Comparison of ENCODE assay signal across 8 mouse cellular contexts in the genomic region with DNA sequence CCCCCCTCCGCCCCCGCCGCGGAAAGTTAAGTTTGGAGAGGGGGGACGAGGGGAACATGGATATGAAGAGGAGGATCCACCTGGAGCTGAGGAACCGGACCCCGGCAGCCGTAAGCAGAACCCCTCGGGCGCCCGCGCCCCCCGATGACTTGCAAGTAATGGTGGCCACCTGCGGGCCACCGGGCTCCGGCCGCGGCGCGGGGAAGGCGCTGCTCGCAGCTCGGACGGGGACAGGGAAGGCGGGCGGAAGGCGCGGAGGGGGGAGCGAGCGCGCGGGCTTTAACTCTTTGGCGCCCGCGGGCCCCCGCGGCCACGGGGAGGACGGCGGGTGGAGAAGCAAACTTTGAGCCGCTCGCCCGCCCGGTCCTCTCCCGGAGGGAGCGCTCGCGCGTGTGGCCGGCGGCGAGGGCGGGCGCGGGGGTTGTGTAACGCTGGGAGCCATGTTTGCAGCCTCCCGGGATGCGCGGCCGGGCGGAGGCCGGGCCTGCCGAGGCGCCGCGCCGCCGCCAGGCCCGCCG. TPM values are rescaled to one million over a fixed set of nuclear protein-coding genes. Genes with fewer than 3 reads are reported as not detected.
DNase-seq lines count a peak whose midpoint lies in the region; ATAC-seq and TF ChIP-seq lines count a peak whose summit lies in the region.

No protein-coding gene starts in this region.

- H3K9me3 ChIP-seq in ES-E14 (ENCODE audit: control insufficient read depth, insufficient read depth, low read depth, low read length) = no peaks in the 10 kb centered on the region
- no peaks in the 10 kb centered on the region for H3K9me3 ChIP-seq in hindbrain, embryonic 12.5 days (replicated peaks)

- peak overlapping the region; percentile 98 for H3K9ac ChIP-seq in ES-E14 (ENCODE audit: insufficient read depth, low read depth, low read length, poor library complexity, severe bottlenecking)
- peak overlapping the region; percentile 99 for H3K9ac ChIP-seq in hindbrain, embryonic 12.5 days

- in situ Hi-C loops in ES-E14 (cut with MboI; ENCODE audit: low sequenced_read_pairs in 2 of 2, unreplicated experiment in 2 of 2) = no loop called here

- DNase-seq in ES-E14 (ENCODE audit: low read depth, low spot score) = no peak
- peak; percentile 86 for DNase-seq in cerebellum, adult 11-12 months
- DNase-seq in frontal cortex, adult 2 months (ENCODE audit: extremely low spot score in 1 of 2, low spot score in 1 of 2) = peak; percentile 21 to 65
- DNase-seq in layer of hippocampus, postnatal 25 days (ENCODE audit: extremely low spot score in 1 of 2, low spot score in 1 of 2) = peak; percentile 58 to 74
- DNase-seq in lung, postnatal 14 days = peak; percentile 75
- DNase-seq in retina, postnatal 7 days (ENCODE audit: low read depth, low spot score) = peak; percentile 37
- peak; percentile 86 for DNase-seq in thymus, postnatal 4 days

- peaks cover 4% of the 10 kb centered on the region; the same call in 1 of the 2 replicates for H3K36me3 ChIP-seq in ES-E14 (ENCODE audit: control insufficient read depth, insufficient read depth, low read length, poor library complexity, severe bottlenecking)
- no peaks in the 10 kb centered on the region for H3K36me3 ChIP-seq in hindbrain, embryonic 12.5 days

- under 1% methylated on average over 57 of the region's 70 CpGs for WGBS in hindbrain, embryonic 12.5 days

- peak; percentile 49 for ATAC-seq in hindbrain, embryonic 12.5 days (ENCODE audit: low FRiP score)

- peaks cover 8 to 13% of the 10 kb centered on the region in 2 experiments; a peak in 3 of 4 replicates for H3K4me1 ChIP-seq in ES-E14 (ENCODE audit: control insufficient read depth in 2 of 2, insufficient read depth in 2 of 2, low read length in 2 of 2, poor library complexity in 1 of 2)
- H3K4me1 ChIP-seq in hindbrain, embryonic 12.5 days = peaks cover 23% of the 10 kb centered on the region

- H3K27ac ChIP-seq in ES-E14 (ENCODE audit: insufficient read depth, low read depth, low read length, poor library complexity, severe bottlenecking) = peak overlapping the region; percentile 96
- peak overlapping the region; percentile 99 for H3K27ac ChIP-seq in hindbrain, embryonic 12.5 days

- H3K4me3 ChIP-seq in ES-E14 (ENCODE audit: insufficient read depth in 1 of 2, low read depth in 1 of 2, low read length in 2 of 2, poor library complexity in 1 of 2, severe bottlenecking in 1 of 2) = peak overlapping the region; percentile 64 to 95
- H3K4me3 ChIP-seq in hindbrain, embryonic 12.5 days = peak overlapping the region; percentile 94

- H3K27me3 ChIP-seq in hindbrain, embryonic 12.5 days = no peaks in the 10 kb centered on the region

- peak overlapping the region; percentile 81 for H3K4me2 ChIP-seq in hindbrain, embryonic 12.5 days (replicated peaks)

TF ChIP-seq in ES-E14, 5 proteins besides CTCF, POLR2A, EP300 and RAD21:
- TF ChIP-seq ZC3H11A (IDR thresholded peaks at IDR 0.05; ENCODE audit: borderline replicate concordance, low read depth, low read length) (no peak), CHD2 (IDR thresholded peaks at IDR 0.05; ENCODE audit: low read depth, low read length) (no peak), HCFC1 (IDR thresholded peaks at IDR 0.05; ENCODE audit: borderline replicate concordance, insufficient read depth, low read length) (no peak), ZNF384 (IDR thresholded peaks at IDR 0.05; ENCODE audit: low read depth, low read length) (no peak), MAFK (IDR thresholded peaks at IDR 0.05; ENCODE audit: insufficient read depth, low read depth, low read length) (no peak)
TF ChIP-seq in ES-E14: peak in this region for 0.

RNA-seq across cellular contexts. Expression of gene Anp32b, which starts 0.6 kb away (rescaled TPM):
- 43.5 and 49.5 TPM in 2 replicates for total RNA-seq in ES-E14 (2012; rRNA removed)
- polyA plus RNA-seq in frontal cortex, adult 2 months (2012; rRNA removed) = 57.1 and 58.3 TPM in 2 replicates
- 207 and 211 TPM in 2 replicates for polyA plus RNA-seq in hindbrain, embryonic 12.5 days (2016; fragmentation: Nextera tagmentation; extraction: Ambion mirVana)
- 10 to 100 TPM; 48.9 to 53.4 TPM for total RNA-seq in layer of hippocampus, postnatal 25 days (2021)

RNA-seq across cellular contexts. Expression of gene Nans, which starts 37.7 kb away (rescaled TPM):
- total RNA-seq in ES-E14 (2012; rRNA removed) = 56.4 and 75.4 TPM in 2 replicates
- polyA plus RNA-seq in frontal cortex, adult 2 months (2012; rRNA removed) = 19.1 and 20.6 TPM in 2 replicates
- 74.3 and 76.5 TPM in 2 replicates for polyA plus RNA-seq in hindbrain, embryonic 12.5 days (2016; fragmentation: Nextera tagmentation; extraction: Ambion mirVana)
- 10 to 100 TPM; 20.3 to 24.5 TPM for total RNA-seq in layer of hippocampus, postnatal 25 days (2021)

RNA-seq across cellular contexts. Expression of gene Hemgn, which starts 38.0 kb away (rescaled TPM):
- not detected in 2 replicates for total RNA-seq in ES-E14 (2012; rRNA removed)
- polyA plus RNA-seq in frontal cortex, adult 2 months (2012; rRNA removed) = 0.06 and 0.12 TPM in 2 replicates
- 2.4 and 4.3 TPM in 2 replicates for polyA plus RNA-seq in hindbrain, embryonic 12.5 days (2016; fragmentation: Nextera tagmentation; extraction: Ambion mirVana)
- not detected for total RNA-seq in layer of hippocampus, postnatal 25 days (2021)
